Mouse (Mus musculus) lung, postnatal 0 days (tissue): Measurements from ENCODE around the gene Sorcs3.

Experiments
- CTCF ChIP-seq: IDR thresholded peaks from 2 replicates; pipeline ENCODE4 v1.5.1; 2016; ENCODE audit warnings: antibody characterized with exemption, mild to moderate bottlenecking
- EP300 ChIP-seq: IDR thresholded peaks from 2 replicates; pipeline ENCODE4 v1.6.1; 2016; ENCODE audit warnings: antibody characterized with exemption, mild to moderate bottlenecking, control low read depth

DNA sequence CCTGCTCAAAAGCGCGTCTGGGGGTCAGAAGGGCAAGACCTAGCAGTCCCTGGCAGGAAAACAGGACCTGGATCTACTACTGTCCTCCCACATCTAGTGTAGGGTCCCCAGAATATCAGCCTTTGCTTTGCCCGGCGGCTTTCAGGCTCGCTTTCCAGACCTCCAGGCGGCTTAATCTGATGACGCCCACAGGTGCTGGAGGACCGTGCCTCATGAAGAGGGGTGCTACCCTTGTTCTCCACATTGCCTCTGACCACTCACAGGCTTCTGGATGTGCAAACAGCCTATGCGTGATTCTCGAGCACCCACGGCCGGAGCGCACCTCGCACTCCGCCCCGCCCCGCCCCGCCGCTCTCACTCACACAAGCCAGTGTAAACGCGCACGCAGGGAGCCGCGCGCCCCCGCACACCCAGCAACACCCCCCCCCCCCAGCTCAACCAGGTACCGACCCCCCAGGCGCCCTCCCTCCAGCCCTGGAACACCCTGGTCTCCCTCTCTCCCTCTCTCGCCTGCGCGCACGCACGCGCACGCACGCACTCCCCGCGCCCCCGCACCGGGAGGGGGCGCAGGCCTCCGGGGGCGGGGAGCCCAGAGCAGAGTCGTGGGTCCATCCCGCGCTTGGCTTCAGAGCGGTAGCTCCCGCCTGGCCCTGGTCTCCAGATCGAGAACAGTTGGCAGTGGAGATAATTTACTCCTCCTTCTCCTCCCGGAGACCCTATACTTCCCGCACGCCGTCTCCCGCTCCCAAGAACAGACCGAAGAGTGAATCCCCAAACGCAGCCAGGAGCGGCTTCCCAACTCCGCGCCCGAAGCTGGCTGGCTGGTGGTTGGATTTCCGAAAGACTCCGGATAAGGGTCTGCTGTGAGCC lies 698 bp upstream of the Sorcs3 start:
- TF ChIP-seq EP300 (no peak), CTCF (no peak)
